Mouse (Mus musculus) left cerebral cortex, adult 2 months (tissue): ENCODE data around the gene Gm21972. TPM values are rescaled to one million over a fixed set of nuclear protein-coding genes. Genes with fewer than 3 reads are reported as not detected.

Source experiments
- DNase-seq, 2 experiments: peaks; one replicate each; pipeline ENCODE4 v3.0.0; 2021 to 2022; ENCODE audit warnings: low spot score in 2 of 2, mixed read lengths in 1 of 2; ENCODE audit errors: extremely low spot score in 1 of 2
- H3K27ac ChIP-seq: fragments of 200-600 bp; 2 replicates; pipeline ENCODE4 v1.8.1; 2022
- H3K4me3 ChIP-seq: fragments of 200-600 bp; 2 replicates; pipeline ENCODE4 v1.8.1; 2022
- CTCF ChIP-seq: fragments of 200-600 bp; IDR thresholded peaks from 2 replicates; pipeline ENCODE4 v1.8.1; 2022; ENCODE audit warnings: antibody characterized with exemption, mild to moderate bottlenecking, moderate library complexity
- intact Hi-C: fragments of 180-260 bp; cut with DNase I; formaldehyde crosslinking; loops from one replicate; pipeline ENCODE4 v1.15.1; 2025
- total RNA-seq, 2 experiments: library from RNA; stranded (reverse); gene quantifications; 2 replicates each; pipeline ENCODE4 v1.2.3; 2021

Gene Gm21972
- total RNA-seq, 2 experiments from 2014 or later, result 3.5 to 5.4 TPM

DNA sequence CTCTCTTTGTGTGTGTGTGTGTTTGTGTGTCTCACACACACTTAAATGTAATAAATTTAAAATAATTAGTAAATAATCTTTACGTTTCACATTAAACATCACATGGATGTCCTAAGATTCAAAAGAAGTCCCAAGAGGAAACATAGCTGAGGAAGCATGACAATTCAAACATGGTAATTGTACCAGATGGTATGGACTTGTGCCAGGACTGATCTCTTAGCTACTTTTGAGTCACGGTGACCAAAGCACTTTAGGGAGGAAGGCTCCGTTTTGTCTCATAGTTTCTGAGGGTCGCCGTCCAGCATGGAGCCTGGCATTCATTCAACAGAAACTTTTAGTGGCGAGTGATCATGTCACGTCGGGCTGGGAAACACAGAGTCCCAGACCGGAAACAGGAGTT, 14.7 kb downstream of the Gm21972 start:
- no peak for DNase-seq
- no peak overlapping the region for H3K27ac ChIP-seq
- no peak for TF ChIP-seq CTCF
- no peak overlapping the region for H3K4me3 ChIP-seq
- intact Hi-C loops, result no loop called here

DNA sequence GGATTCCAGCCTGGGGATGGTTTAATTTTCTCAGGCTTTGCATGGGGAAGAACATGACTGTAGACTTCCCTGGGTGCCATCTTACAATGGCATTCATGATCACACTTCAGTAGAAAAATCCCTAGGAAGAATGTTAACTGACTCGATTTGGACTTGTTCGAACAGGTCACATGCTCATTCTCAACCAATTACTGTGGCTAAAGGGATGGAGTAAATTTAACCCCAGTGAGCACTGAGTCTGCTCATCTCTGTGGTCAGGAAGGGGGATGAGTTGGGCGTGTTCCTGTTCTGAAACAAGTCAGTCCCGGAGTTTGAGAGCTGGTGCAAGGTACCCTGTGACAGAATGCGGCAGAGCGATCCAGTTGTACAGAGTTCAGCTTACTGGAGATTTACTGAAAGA, 17.5 kb downstream of the Gm21972 start:
- Histone ChIP-seq H3K4me3 (no peak overlapping the region), H3K27ac (no peak overlapping the region)
- no peak for TF ChIP-seq CTCF
- intact Hi-C loops, result no loop called here
- DNase-seq, result no peak

DNA sequence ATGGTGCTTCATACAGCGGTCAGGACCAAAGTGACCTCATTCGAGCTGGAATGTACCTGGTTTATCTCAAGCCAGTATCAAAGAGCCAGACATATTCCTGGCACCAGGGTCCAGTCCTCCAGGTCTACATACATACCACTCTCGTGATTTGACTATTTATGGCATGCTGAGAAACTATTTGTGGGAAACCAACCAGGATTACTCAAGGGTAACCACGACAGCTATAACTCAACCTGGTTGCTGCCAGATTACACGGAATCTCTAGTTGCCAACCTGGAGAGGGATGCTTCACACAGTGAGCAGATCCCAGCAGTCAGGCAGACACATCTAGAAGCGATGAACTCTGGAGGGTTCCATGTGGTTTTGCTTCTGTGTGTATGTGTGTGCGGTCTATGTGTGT, 17.9 kb downstream of the Gm21972 start:
- Histone ChIP-seq H3K27ac (no peak overlapping the region), H3K4me3 (no peak overlapping the region)
- DNase-seq, result no peak
- no peak for TF ChIP-seq CTCF
- intact Hi-C loops, result no loop called here

DNA sequence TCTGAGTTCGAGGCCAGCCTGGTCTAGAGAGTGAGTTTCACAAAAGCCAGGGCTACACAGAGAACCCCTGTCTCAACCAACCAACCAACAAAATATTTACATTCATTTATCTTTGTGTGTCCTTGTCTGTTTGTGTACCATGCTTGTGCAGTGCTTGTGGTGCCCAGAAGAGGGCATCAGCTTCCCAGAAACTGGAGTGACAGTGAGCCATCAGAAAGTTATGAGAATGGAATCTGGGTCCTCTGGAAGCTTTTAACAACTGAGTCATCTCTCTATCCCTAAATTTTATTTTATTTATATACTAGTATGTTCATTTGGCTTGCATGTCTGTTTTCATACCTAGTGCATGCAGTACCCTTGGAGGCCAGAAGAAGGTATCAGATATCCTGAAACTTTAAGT, 19.2 kb downstream of the Gm21972 start:
- intact Hi-C loops, result no loop called here
- TF ChIP-seq CTCF, result peak; percentile 37
- Histone ChIP-seq H3K27ac (no peak overlapping the region), H3K4me3 (no peak overlapping the region)
- DNase-seq, result no peak

DNA sequence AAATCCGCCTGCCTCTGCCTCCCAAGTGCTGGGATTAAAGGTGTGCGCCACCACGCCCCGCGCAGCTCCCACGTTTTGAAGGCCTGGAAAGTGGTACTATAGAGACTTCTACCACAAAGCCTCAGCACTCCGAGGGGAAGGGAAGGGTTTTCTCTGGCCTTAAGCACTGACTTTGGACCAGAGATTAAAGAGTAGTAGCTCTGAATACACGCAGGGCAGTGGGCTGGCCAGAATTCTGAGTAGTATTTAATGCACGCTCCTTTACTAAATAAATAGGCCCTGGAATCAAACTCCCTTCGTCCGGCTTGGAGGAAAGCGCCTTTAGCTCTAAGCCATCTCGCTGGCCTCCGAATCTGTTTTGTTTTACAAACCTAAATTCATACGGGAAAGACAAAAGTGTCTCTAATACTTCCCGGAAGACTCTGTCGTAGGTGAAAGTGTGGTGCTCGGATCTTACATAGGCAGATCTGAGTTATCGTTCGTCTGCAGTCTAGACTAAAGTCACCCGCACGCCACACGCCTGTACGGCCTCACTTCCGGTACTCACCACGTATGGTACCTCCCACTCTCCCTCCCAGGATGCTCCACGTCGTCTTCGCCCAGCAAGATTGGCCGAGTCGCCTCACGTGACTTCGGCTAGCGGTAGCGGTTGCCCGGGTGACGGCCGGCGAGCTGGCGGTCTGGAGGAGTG, 20.8 kb downstream of the Gm21972 start, which contains the start of gene Armc9:
Armc9 (plus strand) TSS at position 648 of the 691 bp plus-strand sequence.
- TF ChIP-seq CTCF, result no peak; the same call in 1 of the 2 replicates
- peak within 1 kb of the TSS; percentile 91 for H3K27ac ChIP-seq
- peak; percentile 95 to 96 for DNase-seq
- intact Hi-C loops, result no loop called here
- H3K4me3 ChIP-seq, result peak within 1 kb of the TSS; percentile 88

DNA sequence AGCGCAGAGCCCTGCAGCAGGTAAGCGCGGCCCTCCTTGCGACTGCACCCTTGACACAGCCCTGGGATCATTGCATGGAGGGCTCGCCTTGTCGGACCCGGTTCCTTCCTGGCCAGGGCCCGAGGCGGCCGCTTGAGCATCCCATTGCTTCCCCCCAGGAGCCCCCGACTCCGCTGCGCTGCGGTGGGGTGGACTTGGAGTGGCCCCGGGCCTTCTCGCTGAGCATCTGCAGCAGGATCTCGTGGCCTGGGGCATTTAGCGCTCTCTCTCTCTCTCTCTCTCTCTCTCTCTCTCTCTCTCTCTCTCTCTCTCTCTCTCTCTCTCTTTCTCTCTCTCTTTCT, 21.4 kb downstream of the Gm21972 start:
- no peak for TF ChIP-seq CTCF
- peak overlapping the region; percentile 88 for H3K4me3 ChIP-seq
- no peak for DNase-seq
- intact Hi-C loops, result no loop called here
- H3K27ac ChIP-seq, result peak overlapping the region; percentile 76

DNA sequence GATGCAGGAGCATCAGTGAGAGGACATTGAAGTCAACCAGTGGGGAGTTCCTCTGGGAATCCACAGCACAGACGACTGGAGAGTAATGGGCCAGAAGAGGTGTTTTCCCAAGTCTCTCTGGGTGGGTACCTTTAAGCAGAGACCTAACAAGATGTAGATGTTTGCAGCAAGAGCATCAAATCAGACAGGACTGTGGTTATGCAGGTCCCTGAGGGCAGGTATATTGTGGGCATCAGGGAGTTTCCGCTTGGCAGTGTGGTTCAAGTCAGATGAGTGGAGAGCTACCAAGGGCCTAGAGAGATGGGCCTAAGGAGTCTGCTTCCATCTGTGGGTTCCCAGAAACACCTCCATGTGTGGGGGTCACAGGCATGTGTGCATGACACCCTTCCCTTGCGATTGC, 22.6 kb downstream of the Gm21972 start:
- intact Hi-C loops, result no loop called here
- H3K4me3 ChIP-seq, result no peak overlapping the region
- no peak for TF ChIP-seq CTCF

DNA sequence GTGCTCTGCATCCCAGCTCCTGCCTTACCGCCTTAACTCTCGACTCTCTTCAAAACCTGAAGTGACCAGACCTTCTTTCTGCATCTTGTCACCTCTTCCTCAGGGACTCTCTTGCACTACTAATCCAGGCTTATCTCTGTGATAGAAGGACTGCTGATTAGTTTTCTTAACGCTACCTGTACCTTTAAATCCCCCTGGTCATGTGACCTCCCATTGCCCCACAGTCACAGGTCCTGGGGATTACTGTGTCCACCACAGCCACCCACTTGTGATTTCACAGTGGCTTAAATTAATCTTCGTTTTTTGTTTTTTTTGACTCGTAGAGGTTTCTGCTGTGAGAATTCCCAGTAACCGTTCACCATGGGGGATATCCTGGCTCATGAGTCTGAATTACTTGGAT, 23.2 kb downstream of the Gm21972 start:
- intact Hi-C loops, result no loop called here
- no peak overlapping the region for H3K27ac ChIP-seq
- no peak for DNase-seq
- TF ChIP-seq CTCF, result no peak
- no peak overlapping the region for H3K4me3 ChIP-seq

More for the DNA sequence above, 22.6 kb downstream of the Gm21972 start:
- no peak overlapping the region for H3K27ac ChIP-seq
- DNase-seq, result no peak

DNA sequence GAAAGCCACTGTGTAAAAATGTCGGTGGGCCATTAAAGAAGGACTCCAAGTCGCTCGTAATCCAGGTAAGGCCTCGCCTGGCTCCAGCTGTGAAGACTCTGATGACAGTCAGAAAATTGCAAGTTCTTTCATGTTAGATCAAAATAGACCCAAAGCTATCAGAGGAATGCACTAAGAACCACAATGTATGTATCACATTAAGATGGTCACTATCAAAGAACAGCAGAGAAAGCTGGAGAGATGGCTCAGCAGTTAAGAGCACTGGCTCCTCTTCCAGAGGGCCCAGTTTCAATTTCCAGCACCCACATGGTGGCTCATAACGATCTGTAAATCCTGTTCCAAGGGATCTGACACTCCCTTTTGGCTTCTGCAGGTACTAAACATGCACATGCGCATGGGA, 26.6 kb downstream of the Gm21972 start:
- no peak overlapping the region for H3K4me3 ChIP-seq
- no peak overlapping the region for H3K27ac ChIP-seq
- no peak for TF ChIP-seq CTCF
- no peak for DNase-seq
- intact Hi-C loops, result no loop called here

DNA sequence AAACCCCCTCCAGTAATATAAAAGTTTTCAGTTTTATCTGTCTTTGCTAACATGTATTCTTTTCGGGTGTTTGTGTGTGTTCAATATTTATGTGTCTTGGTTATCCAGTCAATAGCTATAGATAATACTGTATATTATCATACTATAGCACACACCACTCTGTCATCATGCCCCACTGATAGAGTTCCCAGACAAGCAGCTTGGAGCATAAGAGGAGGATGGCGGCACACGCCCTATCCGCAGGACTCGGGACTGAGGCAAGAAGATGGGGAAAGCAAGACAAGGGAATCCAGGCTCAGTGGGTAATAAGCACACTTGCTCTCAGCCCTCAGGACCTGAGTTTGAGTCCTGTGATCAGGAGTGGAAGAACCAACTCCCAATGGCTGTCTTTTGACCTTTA, 27.0 kb downstream of the Gm21972 start:
- no peak for DNase-seq
- H3K27ac ChIP-seq, result no peak overlapping the region
- H3K4me3 ChIP-seq, result no peak overlapping the region
- intact Hi-C loops, result no loop called here
- no peak for TF ChIP-seq CTCF

DNA sequence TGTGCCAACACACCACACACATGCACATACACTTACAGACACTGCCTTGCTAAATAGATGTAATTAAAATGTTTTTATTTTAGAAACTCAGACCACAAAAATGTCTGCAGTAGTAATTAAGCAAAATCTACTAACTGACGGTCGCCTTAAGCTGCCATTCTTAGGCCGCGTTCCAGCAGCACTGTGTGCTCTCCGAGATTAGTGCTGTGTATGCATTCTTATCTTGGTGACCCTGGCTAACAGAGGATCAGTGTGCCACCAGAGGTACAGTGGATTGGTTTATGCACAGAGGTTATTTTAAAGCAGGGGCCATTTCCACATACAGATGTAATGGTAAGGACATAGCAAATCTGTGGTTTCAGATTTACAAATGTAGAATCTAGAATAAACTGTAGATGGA, 27.6 kb downstream of the Gm21972 start:
- no peak overlapping the region for H3K4me3 ChIP-seq
- no peak overlapping the region for H3K27ac ChIP-seq
- no peak for DNase-seq
- intact Hi-C loops, result no loop called here
- TF ChIP-seq CTCF, result no peak

DNA sequence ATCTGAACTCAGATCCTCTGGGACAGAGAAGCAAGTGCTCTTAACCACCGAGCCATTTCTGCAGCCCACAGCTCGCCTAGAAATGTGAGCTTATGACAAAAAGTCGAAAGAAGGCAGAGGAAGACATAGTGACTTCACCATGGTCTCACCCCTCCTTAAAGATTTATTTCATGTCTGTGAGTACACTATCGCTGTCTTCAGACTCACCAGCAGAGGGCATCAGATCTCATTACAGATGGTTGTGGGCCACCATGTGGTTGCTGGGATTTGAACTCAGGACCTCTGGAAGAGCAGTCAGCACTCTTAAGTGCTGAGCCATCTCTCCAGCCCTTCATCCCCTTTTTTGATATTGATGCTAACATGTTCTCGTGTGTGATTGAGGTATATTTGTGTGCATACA, 41.2 kb downstream of the Gm21972 start:
- no peak for DNase-seq
- peak; percentile 28 for TF ChIP-seq CTCF
- intact Hi-C loops, result no loop called here
- Histone ChIP-seq H3K27ac (no peak overlapping the region), H3K4me3 (no peak overlapping the region)

DNA sequence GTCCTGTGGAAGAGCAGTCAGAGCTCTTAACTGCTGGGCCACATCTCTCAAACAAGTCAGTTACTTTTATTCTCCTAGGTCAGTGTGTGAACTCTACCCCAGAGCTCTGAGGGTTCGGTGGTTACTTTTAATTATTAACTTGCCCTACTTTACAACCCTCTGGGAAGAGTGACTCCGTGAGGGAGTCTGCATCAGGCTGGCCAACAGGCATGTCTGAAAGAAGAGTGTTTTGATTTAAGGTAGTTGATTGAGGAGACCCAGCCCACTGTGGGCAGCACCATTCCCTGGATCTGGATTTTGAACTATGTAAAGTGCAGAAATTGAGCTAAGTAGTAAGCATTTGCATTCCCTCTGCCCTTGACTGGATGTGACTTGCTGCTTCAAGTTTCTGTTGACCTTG, 42.6 kb downstream of the Gm21972 start:
- TF ChIP-seq CTCF, result no peak
- DNase-seq, result no peak
- Histone ChIP-seq H3K27ac (no peak overlapping the region), H3K4me3 (no peak overlapping the region)
- intact Hi-C loops, result no loop called here
